ENCODE assay signal across 9 mouse cellular contexts in the genomic region with DNA sequence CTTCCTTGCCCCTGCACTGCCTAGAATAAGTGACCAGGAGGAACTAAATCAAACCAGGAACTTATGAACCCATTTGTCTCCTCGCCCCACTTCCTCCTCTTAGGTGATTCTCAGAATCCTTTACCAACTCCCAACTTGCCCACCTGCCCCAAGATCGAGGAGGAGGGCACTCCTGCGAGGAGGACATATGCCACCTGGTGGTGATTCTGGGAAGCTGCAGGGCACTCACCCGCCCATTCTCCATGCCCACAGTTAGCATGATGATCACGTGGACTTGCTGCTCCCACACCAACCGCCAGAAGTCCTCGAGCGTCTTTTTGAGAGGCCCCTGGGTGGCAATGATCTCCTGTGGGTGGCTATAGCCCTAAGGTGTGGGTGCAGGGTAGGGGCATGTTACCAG. TPM values are rescaled to one million over a fixed set of nuclear protein-coding genes. Genes with fewer than 3 reads are reported as not detected.
DNase-seq lines count a peak whose midpoint lies in the region; ATAC-seq and TF ChIP-seq lines count a peak whose summit lies in the region.
"Had no signal": no experiment of that assay in that cellular context is flagged by ENCODE, and none has a peak within 500 bp of the region (broad histone marks: within the 10 kb centered on the region; RNA-seq: fewer than 3 reads in every experiment).

No protein-coding gene starts in this region.

- H3K4me1 ChIP-seq in ES-Bruce4 (ENCODE audit: control insufficient read depth, insufficient read depth, low read length), result no peaks in the 10 kb centered on the region
- no peaks in the 10 kb centered on the region for H3K4me1 ChIP-seq in hindbrain, embryonic 14.5 days (replicated peaks; ENCODE audit: control insufficient read depth, insufficient read depth, low read length)
- no peaks in the 10 kb centered on the region for H3K4me1 ChIP-seq in lung, postnatal 0 days (ENCODE audit: insufficient read depth, low read depth, low read length)
- H3K4me1 ChIP-seq in small intestine, adult 2 months (ENCODE audit: control insufficient read depth, insufficient read depth, insufficient read length, low read length), result no peaks in the 10 kb centered on the region

- H3K9me3 ChIP-seq in ES-Bruce4 (replicated peaks; ENCODE audit: control insufficient read depth, insufficient read depth, low read length, poor library complexity, severe bottlenecking), result no peaks in the 10 kb centered on the region
- no peaks in the 10 kb centered on the region for H3K9me3 ChIP-seq in hindbrain, embryonic 14.5 days (ENCODE audit: control insufficient read depth, low read length)
- H3K9me3 ChIP-seq in lung, postnatal 0 days (ENCODE audit: low read length), result no peaks in the 10 kb centered on the region
- H3K9me3 ChIP-seq: midbrain, embryonic 12.5 days had no signal

- TF ChIP-seq EP300 in ES-Bruce4 (IDR thresholded peaks at IDR 0.05; ENCODE audit: insufficient read depth, low read depth, low read length), result no peak
- no peak for TF ChIP-seq EP300 in lung, postnatal 0 days (IDR thresholded peaks at IDR 0.05)

- no peak overlapping the region for H3K4me3 ChIP-seq in ES-Bruce4 (ENCODE audit: low read depth, low read length)
- H3K4me3 ChIP-seq in hindbrain, embryonic 14.5 days (replicated peaks; ENCODE audit: low read length), result no peak overlapping the region
- no peak overlapping the region for H3K4me3 ChIP-seq in lung, postnatal 0 days (ENCODE audit: low read depth, low read length)
- H3K4me3 ChIP-seq in small intestine, adult 2 months (ENCODE audit: low read depth, low read length), result no peak overlapping the region
- H3K4me3 ChIP-seq: midbrain, embryonic 12.5 days had no signal

- no peaks in the 10 kb centered on the region for H3K36me3 ChIP-seq in ES-Bruce4 (ENCODE audit: control insufficient read depth, insufficient read depth, low read length, poor library complexity, severe bottlenecking)
- no peaks in the 10 kb centered on the region for H3K36me3 ChIP-seq in hindbrain, embryonic 14.5 days (replicated peaks; ENCODE audit: control insufficient read depth, insufficient read depth)
- no peaks in the 10 kb centered on the region for H3K36me3 ChIP-seq in lung, postnatal 0 days (ENCODE audit: insufficient read depth, low read length)
- H3K36me3 ChIP-seq in small intestine, adult 2 months (ENCODE audit: control insufficient read depth, insufficient read depth, low read length), result no peaks in the 10 kb centered on the region
- H3K36me3 ChIP-seq: midbrain, embryonic 12.5 days had no signal

- TF ChIP-seq POLR2A in ES-Bruce4 (IDR thresholded peaks at IDR 0.05; ENCODE audit: insufficient read depth, low read length), result no peak
- no peak for TF ChIP-seq POLR2A in small intestine, adult 2 months (IDR thresholded peaks at IDR 0.05; ENCODE audit: low read depth, low read length)

- no peak overlapping the region for H3K4me2 ChIP-seq in hindbrain, embryonic 14.5 days (replicated peaks)
- no peak overlapping the region for H3K4me2 ChIP-seq in lung, postnatal 0 days (replicated peaks; ENCODE audit: low read depth, low read length)
- H3K4me2 ChIP-seq: midbrain, embryonic 12.5 days had no signal

- no peak overlapping the region for H3K9ac ChIP-seq in ES-Bruce4 (ENCODE audit: low read depth, poor library complexity, severe bottlenecking)
- H3K9ac ChIP-seq in hindbrain, embryonic 14.5 days, result no peak overlapping the region
- H3K9ac ChIP-seq in lung, postnatal 0 days (replicated peaks; ENCODE audit: low read depth), result no peak overlapping the region
- H3K9ac ChIP-seq: midbrain, embryonic 12.5 days had no signal

- peak; percentile 93 for TF ChIP-seq CTCF in ES-Bruce4 (IDR thresholded peaks at IDR 0.05; ENCODE audit: low read depth, low read length)
- TF ChIP-seq CTCF in lung, postnatal 0 days (IDR thresholded peaks at IDR 0.05), result peak; percentile 95
- TF ChIP-seq CTCF in small intestine, adult 2 months (IDR thresholded peaks at IDR 0.05; ENCODE audit: extremely low read depth, insufficient read length, insufficient replicate concordance, low read depth, low read length), result peak; percentile 79; the same call in 1 of the 2 replicates

- ATAC-seq in hindbrain, embryonic 14.5 days (ENCODE audit: low FRiP score), result peak; percentile 25
- ATAC-seq in lung, postnatal 0 days, result peak; percentile 60; the same call in 1 of the 2 replicates

- H3K27ac ChIP-seq in ES-Bruce4 (ENCODE audit: insufficient read depth, low read length), result no peak overlapping the region
- no peak overlapping the region for H3K27ac ChIP-seq in hindbrain, embryonic 14.5 days
- no peak overlapping the region for H3K27ac ChIP-seq in lung, postnatal 0 days (ENCODE audit: low read length)
- H3K27ac ChIP-seq in small intestine, adult 2 months (ENCODE audit: insufficient read depth, low read depth, low read length), result no peak overlapping the region
- H3K27ac ChIP-seq: midbrain, embryonic 12.5 days had no signal

- no peaks in the 10 kb centered on the region for H3K27me3 ChIP-seq in ES-Bruce4 (ENCODE audit: control insufficient read depth, insufficient read depth, low read length, poor library complexity, severe bottlenecking)
- H3K27me3 ChIP-seq in hindbrain, embryonic 14.5 days (ENCODE audit: control insufficient read depth, insufficient read depth, low read length), result no peaks in the 10 kb centered on the region
- H3K27me3 ChIP-seq in lung, postnatal 0 days (replicated peaks; ENCODE audit: insufficient read depth, low read length), result no peaks in the 10 kb centered on the region
- H3K27me3 ChIP-seq in small intestine, adult 2 months (ENCODE audit: control insufficient read depth, insufficient read depth, low read length), result no peaks in the 10 kb centered on the region

- DNase-seq in layer of hippocampus, adult 11-12 months (ENCODE audit: low spot score), result peak; percentile 51
- no peak for DNase-seq in layer of hippocampus, adult 9-10 months (ENCODE audit: low spot score)
- DNase-seq in c-Kit-positive CD71-positive TER-119-negative erythroid progenitor cells, embryonic 14.5 days (ENCODE audit: low read depth), result peak; percentile 37
- DNase-seq in hindbrain, embryonic 14.5 days (ENCODE audit: low spot score), result peak; percentile 65
- DNase-seq in lung, postnatal 0 days (ENCODE audit: low spot score), result peak; percentile 72
- DNase-seq in urinary bladder, postnatal 36 days (ENCODE audit: low spot score in 2 of 2), result no peak

- WGBS in hindbrain, embryonic 14.5 days, result 11% methylated on average over 8 of the region's 8 CpGs
- WGBS in lung, postnatal 0 days, result 9% methylated on average over 8 of the region's 8 CpGs
- 7% methylated on average over 8 of the region's 8 CpGs for WGBS in small intestine, adult 2 months

RNA-seq across cellular contexts. Expression of gene Lgr6, which starts 7.6 kb away (rescaled TPM):
- 0.26 and 0.81 TPM in 2 replicates for polyA plus RNA-seq in ES-Bruce4 (2011; ENCODE audit: insufficient read depth, insufficient read length, low read depth, missing spikeins)
- 1.2 and 1.4 TPM in 2 replicates for polyA plus RNA-seq in hindbrain, embryonic 14.5 days (2014; fragmentation: Nextera tagmentation; extraction: Ambion mirVana)
- polyA plus RNA-seq in lung, postnatal 0 days (2015; fragmentation: Nextera tagmentation; extraction: Ambion mirVana), result 2.9 and 3.9 TPM in 2 replicates
- polyA plus RNA-seq in small intestine, adult 2 months (2012; rRNA removed), result 0.06 and 0.17 TPM in 2 replicates

RNA-seq across cellular contexts. Expression of gene Ptpn7, which starts 19.8 kb away (rescaled TPM):
- polyA plus RNA-seq in ES-Bruce4 (2011; ENCODE audit: insufficient read depth, insufficient read length, low read depth, missing spikeins), result 1.5 and 1.8 TPM in 2 replicates
- polyA plus RNA-seq in hindbrain, embryonic 14.5 days (2014; fragmentation: Nextera tagmentation; extraction: Ambion mirVana), result 0.11 and 0.22 TPM in 2 replicates
- polyA plus RNA-seq in lung, postnatal 0 days (2015; fragmentation: Nextera tagmentation; extraction: Ambion mirVana), result 2.9 and 3.0 TPM in 2 replicates
- 3.9 and 5.4 TPM in 2 replicates for polyA plus RNA-seq in small intestine, adult 2 months (2012; rRNA removed)

RNA-seq across cellular contexts. Expression of gene Arl8a, which starts 34.0 kb away (rescaled TPM):
- 94.4 and 106 TPM in 2 replicates for polyA plus RNA-seq in ES-Bruce4 (2011; ENCODE audit: insufficient read depth, insufficient read length, low read depth, missing spikeins)
- polyA plus RNA-seq in hindbrain, embryonic 14.5 days (2014; fragmentation: Nextera tagmentation; extraction: Ambion mirVana), result 354 and 383 TPM in 2 replicates
- 51.8 and 56.3 TPM in 2 replicates for polyA plus RNA-seq in lung, postnatal 0 days (2015; fragmentation: Nextera tagmentation; extraction: Ambion mirVana)
- 31.0 and 82.9 TPM in 2 replicates for polyA plus RNA-seq in small intestine, adult 2 months (2012; rRNA removed)

RNA-seq across cellular contexts. Expression of gene Gpr37l1, which starts 54.8 kb away (rescaled TPM):
- not detected in 2 replicates for polyA plus RNA-seq in ES-Bruce4 (2011; ENCODE audit: insufficient read depth, insufficient read length, low read depth, missing spikeins)
- 0.68 and 1.5 TPM in 2 replicates for polyA plus RNA-seq in hindbrain, embryonic 14.5 days (2014; fragmentation: Nextera tagmentation; extraction: Ambion mirVana)
- polyA plus RNA-seq in lung, postnatal 0 days (2015; fragmentation: Nextera tagmentation; extraction: Ambion mirVana), result 0.06 and 0.19 TPM in 2 replicates
- polyA plus RNA-seq in small intestine, adult 2 months (2012; rRNA removed), result 1.9 and 2.2 TPM in 2 replicates
- polyA plus RNA-seq: midbrain, embryonic 12.5 days had no signal

Comparison
In these comparisons a context has a peak if more than half of its experiments do, and no peak if none do; other contexts are left out.
1. DNase-seq: peak in layer of hippocampus, adult 11-12 months (single experiment), c-Kit-positive CD71-positive TER-119-negative erythroid progenitor cells, embryonic 14.5 days (single experiment), hindbrain, embryonic 14.5 days (single experiment) and lung, postnatal 0 days (single experiment); none in layer of hippocampus, adult 9-10 months (single experiment) and urinary bladder, postnatal 36 days (0 of 2).
2. Peak in every context shown above with its lines, with median percentiles within 50 percentile points of each other: CTCF ChIP-seq.